Mouse (Mus musculus): Measurements from ENCODE around the gene Mafb.

Mafb gene

GRCm38 (mm10) chr2:160364128-160364650 is 2.7 kb downstream of the Mafb start:
- in situ Hi-C loops (cut with MseI, MboI), result no loop called here

- in situ Hi-C loops (cut with MseI, MboI), result no loop called here
These were observed 3.7 kb downstream of the Mafb start for GRCm38 (mm10) chr2:160363201-160363600.

- in situ Hi-C loops (cut with MseI, MboI), result no loop called here
These were observed 5.3 kb downstream of the Mafb start for GRCm38 (mm10) chr2:160361442-160362121.

- in situ Hi-C loops (cut with MseI, MboI), result no loop called here
These were observed 6.5 kb downstream of the Mafb start for GRCm38 (mm10) chr2:160360234-160360874.

GRCm38 (mm10) chr2:160358896-160359295 is 8.0 kb downstream of the Mafb start:
- in situ Hi-C loops (cut with MseI, MboI), result no loop called here

GRCm38 (mm10) chr2:160357442-160357841 is 9.4 kb downstream of the Mafb start:
- in situ Hi-C loops (cut with MseI, MboI), result no loop called here

GRCm38 (mm10) chr2:160356132-160356531 is 10.7 kb downstream of the Mafb start:
- in situ Hi-C loops (cut with MseI, MboI), result no loop called here

GRCm38 (mm10) chr2:160354319-160354718 is 12.5 kb downstream of the Mafb start:
- in situ Hi-C loops (cut with MseI, MboI), result no loop called here

GRCm38 (mm10) chr2:160353581-160353980 is 13.3 kb downstream of the Mafb start:
- in situ Hi-C loops (cut with MseI, MboI), result no loop called here

- in situ Hi-C loops (cut with MseI, MboI), result no loop called here
These were observed 15.8 kb downstream of the Mafb start for GRCm38 (mm10) chr2:160351038-160351574.

GRCm38 (mm10) chr2:160349578-160349977 is 17.3 kb downstream of the Mafb start:
- in situ Hi-C loops (cut with MseI, MboI), result no loop called here

GRCm38 (mm10) chr2:160348796-160349195 is 18.1 kb downstream of the Mafb start:
- in situ Hi-C loops (cut with MseI, MboI), result no loop called here

GRCm38 (mm10) chr2:160348072-160348604 is 18.7 kb downstream of the Mafb start:
- in situ Hi-C loops (cut with MseI, MboI), result no loop called here

- in situ Hi-C loops (cut with MseI, MboI), result no loop called here
These were observed 21.2 kb downstream of the Mafb start for GRCm38 (mm10) chr2:160345644-160346043.

- in situ Hi-C loops (cut with MseI, MboI), result no loop called here
These were observed 26.7 kb downstream of the Mafb start for GRCm38 (mm10) chr2:160340121-160340520.

- in situ Hi-C loops (cut with MseI, MboI), result no loop called here
These were observed 27.3 kb downstream of the Mafb start for GRCm38 (mm10) chr2:160339595-160339994.

- in situ Hi-C loops (cut with MseI, MboI), result no loop called here
These were observed 30.8 kb downstream of the Mafb start for GRCm38 (mm10) chr2:160336053-160336452.

GRCm38 (mm10) chr2:160335043-160335442 is 31.8 kb downstream of the Mafb start:
- in situ Hi-C loops (cut with MseI, MboI), result no loop called here

GRCm38 (mm10) chr2:160334111-160334661 is 32.7 kb downstream of the Mafb start, which contains the start of gene Gm826:
Gene Gm826, minus strand, starts transcription at chr2:160334162.
- in situ Hi-C loops (cut with MseI, MboI), result no loop called here

GRCm38 (mm10) chr2:160332516-160333325 is 34.1 kb downstream of the Mafb start:
- in situ Hi-C loops (cut with MseI, MboI), result no loop called here

GRCm38 (mm10) chr2:160328886-160329285 is 38.0 kb downstream of the Mafb start:
- in situ Hi-C loops (cut with MseI, MboI), result no loop called here
